Mouse (Mus musculus) C2C12 (cell line): Measurements from ENCODE around the gene Helq.

ENCODE experiments used
- CEBPB ChIP-seq: IDR thresholded peaks from one replicate; pipeline ENCODE4 v1.6.1; 2011; ENCODE audit warnings: low read depth, mild to moderate bottlenecking, control low read depth, moderate library complexity
- CTCF ChIP-seq: IDR thresholded peaks from one replicate; pipeline ENCODE4 v1.5.1; 2011; ENCODE audit not compliant: control insufficient read depth, insufficient read depth, insufficient read length
- MAX ChIP-seq: IDR thresholded peaks from one replicate; pipeline ENCODE4 v1.6.1; 2011; ENCODE audit warnings: mild to moderate bottlenecking, control low read depth
- MYOD1 ChIP-seq: IDR thresholded peaks from one replicate; pipeline ENCODE4 v1.6.1; 2011; ENCODE audit warnings: low read depth; ENCODE audit not compliant: control insufficient read depth, insufficient read length
- USF1 ChIP-seq: IDR thresholded peaks from one replicate; pipeline ENCODE4 v1.6.1; 2011; ENCODE audit warnings: low read depth, mild to moderate bottlenecking, control low read depth, moderate library complexity

DNA sequence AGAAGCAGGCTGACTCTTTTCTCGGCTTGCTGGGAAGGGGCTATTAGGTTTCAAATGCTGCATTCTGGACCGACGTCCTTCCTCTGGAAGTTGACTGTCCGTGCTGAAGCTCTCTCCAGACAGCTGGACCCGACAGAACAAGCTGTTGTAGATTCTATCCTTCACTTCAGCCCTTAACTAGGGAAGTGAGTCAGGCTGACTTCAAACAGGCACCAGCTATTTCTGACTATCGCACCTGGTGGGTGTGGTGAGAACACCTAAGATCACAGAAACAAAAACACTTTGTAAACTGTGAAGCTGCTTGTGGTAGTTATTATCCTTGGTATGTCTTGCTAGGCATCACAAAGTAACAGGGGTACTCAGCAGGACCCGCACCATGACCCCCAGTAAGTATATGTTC, 28.1 kb upstream of the Helq start:
- no peak for TF ChIP-seq CTCF
- no peak for TF ChIP-seq MYOD1
- no peak for TF ChIP-seq CEBPB
- TF ChIP-seq USF1, result no peak
- no peak for TF ChIP-seq MAX
